Mouse (Mus musculus): ENCODE measurements around the gene Cyp3a25. TPM values are rescaled to one million over a fixed set of nuclear protein-coding genes. Genes with fewer than 3 reads are reported as not detected.

The Cyp3a25 gene
- 0.10 TPM in 1 of 2 replicates, not detected in the other for polyA plus RNA-seq (2012; rRNA removed)

DNA sequence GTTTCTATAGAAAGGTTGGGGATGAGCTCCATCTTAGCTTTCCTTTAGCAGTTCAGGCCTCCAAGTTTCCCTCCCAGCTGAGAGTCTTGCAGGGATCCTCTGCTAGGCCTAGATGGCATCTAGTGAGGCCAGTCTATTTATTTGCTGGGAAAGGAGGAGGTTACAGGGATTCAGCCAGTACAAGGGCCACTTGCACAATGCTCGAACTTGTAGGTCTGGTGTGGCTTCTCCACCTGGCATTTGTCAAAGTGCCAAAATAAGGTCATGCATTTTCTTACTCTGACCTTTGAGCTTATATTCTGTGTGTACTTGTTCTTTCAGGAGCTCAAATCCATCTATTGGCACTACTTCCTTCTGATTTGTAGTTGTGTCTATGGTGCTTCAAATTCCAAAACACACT, at the start of gene Cyp3a25:
Gene Cyp3a25, minus strand, starts transcription at position 110 of the 400 bp plus-strand sequence.
- DNase-seq (ENCODE audit: low read depth): peak; percentile 3

DNA sequence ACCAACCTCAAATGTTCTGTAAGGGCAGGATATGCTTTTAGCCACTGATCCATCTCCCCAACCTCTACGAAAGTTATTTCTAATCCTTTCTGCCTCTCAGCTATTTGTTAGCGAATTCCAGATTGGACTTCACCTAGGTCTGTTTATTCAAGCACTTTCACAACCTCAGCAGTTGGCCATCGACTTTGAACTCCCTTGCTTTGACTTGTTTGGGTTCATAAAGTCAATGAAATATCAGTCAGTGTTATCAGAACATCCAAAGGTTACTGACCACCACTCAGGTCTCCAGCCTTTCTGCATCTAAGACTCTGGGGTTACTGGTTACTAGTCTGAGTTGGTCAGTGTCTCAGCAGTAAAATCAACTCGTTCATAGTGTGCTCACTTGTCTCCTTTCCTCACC, 11.7 kb upstream of the Cyp3a25 start:
- no peak for DNase-seq (ENCODE audit: low read depth)

DNA sequence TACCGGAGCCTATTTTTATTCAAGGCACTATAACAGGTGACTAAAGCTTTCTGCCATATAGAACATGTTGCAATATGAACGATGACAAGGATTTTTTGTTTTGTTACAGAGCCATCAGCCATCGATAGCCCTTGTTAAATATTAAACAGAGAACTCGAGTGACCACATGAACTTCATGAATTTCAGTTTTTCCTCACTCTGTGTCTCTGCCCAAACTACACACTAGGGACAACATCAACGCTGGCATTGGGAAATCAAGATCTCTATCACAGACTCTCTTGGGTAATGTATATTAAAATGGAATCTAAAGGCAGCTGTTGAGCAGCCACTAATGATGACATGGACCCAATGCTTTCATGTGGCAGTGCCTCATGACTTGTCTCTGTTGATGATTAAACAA, 8.9 kb upstream of the Cyp3a25 start:
- DNase-seq (ENCODE audit: low read depth): no peak

DNA sequence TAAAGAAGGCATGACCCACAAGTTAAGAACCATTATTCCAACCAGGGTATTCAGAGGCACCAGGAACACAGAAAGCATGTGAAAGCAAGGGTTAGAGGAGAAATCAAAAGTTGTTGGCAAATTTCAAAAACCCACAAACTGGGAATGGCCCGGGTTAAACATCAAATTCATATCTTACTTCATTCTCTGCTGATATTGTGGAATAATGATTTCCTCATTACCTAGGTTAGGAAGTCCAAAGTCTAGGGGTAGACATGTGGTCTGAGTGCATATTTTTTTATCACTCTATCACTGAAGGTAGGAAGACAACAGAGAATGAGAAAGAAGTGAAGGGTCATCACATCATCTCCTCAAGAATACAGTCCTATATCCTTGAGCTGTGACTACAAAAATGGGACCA, 1.8 kb upstream of the Cyp3a25 start:
- DNase-seq (ENCODE audit: low read depth): no peak

DNA sequence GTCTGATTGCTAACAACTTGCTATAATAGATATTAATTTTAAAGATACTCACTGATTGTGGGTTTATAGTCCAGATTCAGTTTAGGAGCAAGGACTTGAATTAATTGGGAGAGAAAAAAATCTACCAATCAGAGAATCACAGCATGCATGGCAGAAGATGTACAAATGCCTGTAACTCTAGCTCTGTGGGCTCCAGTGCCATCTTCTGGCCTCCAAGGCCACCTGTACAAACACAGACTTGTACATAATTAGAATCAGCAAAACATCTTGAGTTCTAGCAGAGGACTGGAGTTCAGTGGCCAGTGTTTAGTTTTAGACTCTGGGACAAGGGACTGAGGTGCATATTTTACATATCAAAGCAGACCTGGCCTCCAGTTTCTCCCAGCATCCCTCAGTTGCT, 42.3 kb downstream of the Cyp3a25 start:
- no peak for DNase-seq (ENCODE audit: low read depth)

Other genes with a start within 250 kb of the Cyp3a25 start
- not detected in 2 replicates for gene Cyp3a44, start 203.7 kb downstream of the Cyp3a25 start, polyA plus RNA-seq (2012; rRNA removed)
- 0.60 TPM in 1 of 2 replicates, not detected in the other for gene Cyp3a11, start 129.7 kb downstream of the Cyp3a25 start, polyA plus RNA-seq (2012; rRNA removed)
- not detected in 2 replicates for gene Cyp3a59, start 69.6 kb upstream of the Cyp3a25 start, polyA plus RNA-seq (2012; rRNA removed)
- gene Gm5565, start 150.9 kb upstream of the Cyp3a25 start, polyA plus RNA-seq (2012; rRNA removed): not detected in 2 replicates
- gene Gm6309, start 161.1 kb upstream of the Cyp3a25 start, polyA plus RNA-seq (2012; rRNA removed): not detected in 2 replicates
- gene 1700001J03Rik, start 175.7 kb upstream of the Cyp3a25 start, polyA plus RNA-seq (2012; rRNA removed): 0.92 and 1.4 TPM in 2 replicates
- gene Rnf6, start 211.9 kb upstream of the Cyp3a25 start, polyA plus RNA-seq (2012; rRNA removed): 26.6 and 27.5 TPM in 2 replicates
- 41.8 and 47.4 TPM in 2 replicates for gene Cdk8, start 221.6 kb upstream of the Cyp3a25 start, polyA plus RNA-seq (2012; rRNA removed)

Measured in gonadal fat pad, adult 2 months (tissue).